Mouse (Mus musculus) small intestine, adult 2 months (tissue): ENCODE data around the gene Olfr316.

Experiments
- CTCF ChIP-seq: fragments of 200-500 bp; IDR thresholded peaks from 2 replicates; pipeline ENCODE4 v1.5.1; 2012; ENCODE audit warnings: low read depth, mild to moderate bottlenecking, control low read depth, inconsistent platforms, low read length, moderate library complexity, mixed read lengths; ENCODE audit not compliant: insufficient replicate concordance, insufficient read length; ENCODE audit errors: extremely low read depth
- POLR2A ChIP-seq: fragments of 200-500 bp; IDR thresholded peaks from 2 replicates; pipeline ENCODE4 v1.6.1; 2012; ENCODE audit warnings: low read depth, mild to moderate bottlenecking, control low read depth, inconsistent platforms, low read length, moderate library complexity

DNA sequence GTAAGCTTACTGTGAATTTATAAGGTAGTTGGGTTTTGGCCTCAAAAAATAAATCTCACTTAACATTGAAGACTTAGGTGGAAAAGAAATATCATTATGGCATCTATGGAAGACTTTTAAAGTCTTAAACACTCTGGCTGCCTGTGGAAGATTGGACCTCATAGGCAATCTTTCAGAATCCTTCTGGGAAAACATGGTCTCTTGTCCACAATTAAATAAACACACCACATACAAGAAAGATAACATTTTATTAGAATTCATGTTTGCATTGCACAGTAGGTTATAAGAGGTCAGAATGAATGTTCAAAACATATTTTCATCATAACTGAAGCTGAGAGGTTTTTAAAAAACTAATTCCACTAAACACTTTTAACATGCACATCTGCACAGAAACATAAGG lies 28.6 kb upstream of the Olfr316 start, which contains the start of gene Olfr318:
- TF ChIP-seq CTCF, result no peak
- no peak for TF ChIP-seq POLR2A
